Mouse (Mus musculus): ENCODE measurements at regions not wholly inside any gene's neighbourhood (a gene's known extent, or its start where the extent isn't known, plus 50 kb on each side); places are given as distances from the start of the nearest gene placed in this dataset.
"Not testable (repeated sequence)": the region's sequence is repeated elsewhere in the genome, so short reads cannot be mapped to it uniquely, and the experiment has no call there.

DNA sequence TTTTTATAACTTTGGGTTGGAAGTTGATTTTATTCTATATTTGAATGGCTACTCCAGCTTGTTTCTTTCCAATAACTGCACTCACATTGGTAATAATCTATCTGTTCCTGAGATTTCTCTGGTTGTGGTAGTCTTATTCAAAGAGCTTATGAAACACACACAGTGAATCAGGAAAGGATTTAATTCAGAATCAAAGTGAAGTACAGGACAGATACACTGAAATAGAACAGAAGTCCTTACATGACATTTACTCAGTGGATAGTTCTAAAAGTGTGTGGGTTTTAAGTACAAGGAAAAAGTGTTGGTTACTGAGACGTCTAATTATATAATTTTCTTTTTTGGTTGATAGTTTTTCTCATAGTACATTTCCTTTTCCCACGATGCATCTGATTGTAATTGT is 859.7 kb downstream of the Rpia start:
- DNase-seq (ENCODE audit: low spot score in 2 of 2) = no peak

DNA sequence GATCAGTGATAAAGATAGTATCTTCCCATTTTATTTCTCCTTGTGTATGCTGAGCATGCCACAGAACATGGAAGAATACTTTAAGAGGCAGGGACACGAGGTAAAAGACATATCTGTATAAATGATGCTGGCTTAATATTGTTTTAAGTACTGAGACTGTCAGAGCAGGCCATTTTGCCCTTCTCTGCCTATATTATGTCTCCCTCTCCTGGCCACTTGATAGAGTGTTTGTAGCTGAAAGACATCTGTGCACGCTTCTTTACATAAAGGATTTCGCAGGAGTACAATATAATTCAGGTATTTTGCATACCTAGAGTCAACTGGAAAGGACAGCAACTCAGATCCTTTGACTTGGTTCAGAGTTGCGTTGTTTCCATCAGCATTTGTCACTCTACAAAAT is 877.3 kb downstream of the Rpia start:
- DNase-seq (ENCODE audit: low spot score in 2 of 2) = peak in 1 of 2 experiments; percentile 1

DNA sequence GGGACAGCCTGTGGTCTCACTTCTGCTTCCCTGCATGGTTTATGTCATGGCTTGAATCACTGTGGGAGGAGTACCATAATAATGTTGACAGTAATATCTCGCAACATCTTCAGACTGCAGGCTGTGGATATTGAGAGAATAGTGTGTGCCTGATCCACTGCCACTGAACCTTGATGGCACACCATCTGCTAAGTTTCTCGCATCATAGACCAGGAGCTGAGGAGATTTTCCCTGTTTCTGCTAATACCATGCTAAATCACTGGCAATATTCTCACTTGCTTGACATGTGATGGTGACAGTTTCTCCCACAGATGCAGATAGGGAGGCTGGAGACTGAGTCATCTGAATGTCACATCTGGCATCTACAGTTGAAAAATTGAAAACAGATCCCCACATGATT is 912.7 kb downstream of the Rpia start:
- DNase-seq (ENCODE audit: low spot score in 2 of 2) = no peak

DNA sequence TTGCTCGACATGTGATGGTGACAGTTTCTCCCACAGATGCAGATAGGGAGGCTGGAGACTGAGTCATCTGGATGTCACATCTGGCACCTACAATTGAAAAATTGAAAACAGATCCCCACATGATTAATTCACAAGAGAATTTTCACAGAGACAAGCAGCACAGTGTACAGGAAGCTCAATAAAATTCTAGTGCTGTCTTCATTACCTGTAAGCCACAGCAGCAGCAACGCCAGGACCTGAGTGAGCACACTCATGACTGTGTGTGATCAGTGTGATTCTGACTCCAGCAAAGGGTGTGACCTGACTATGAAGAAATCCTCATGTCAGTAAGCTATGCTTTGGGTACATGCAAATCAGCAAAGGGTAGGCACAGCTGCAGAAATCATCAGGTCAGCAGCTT is 933.4 kb downstream of the Rpia start:
- peak in 1 of 2 experiments; percentile 2 for DNase-seq (ENCODE audit: low spot score in 2 of 2)

DNA sequence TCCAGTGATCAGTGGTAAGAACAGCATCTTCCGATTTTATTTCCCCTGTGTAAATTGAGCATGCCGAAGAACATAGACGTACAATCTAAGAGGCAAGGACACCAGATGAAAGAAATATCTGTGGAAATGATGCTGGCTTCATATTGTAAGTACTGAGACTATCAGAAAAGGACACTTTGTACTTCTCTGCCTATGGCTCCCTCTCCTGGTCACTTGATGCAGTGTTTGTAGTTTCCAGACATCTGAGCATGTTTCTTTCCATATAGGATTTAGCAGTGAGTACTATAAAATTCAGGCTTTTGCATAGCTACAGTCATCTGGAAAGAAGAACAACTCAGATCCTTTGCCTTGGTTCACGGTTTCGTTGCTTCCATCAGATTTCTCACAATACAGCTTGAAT is 963.4 kb downstream of the Rpia start:
- peak; percentile 3 to 4 for DNase-seq (ENCODE audit: low spot score in 2 of 2)

DNA sequence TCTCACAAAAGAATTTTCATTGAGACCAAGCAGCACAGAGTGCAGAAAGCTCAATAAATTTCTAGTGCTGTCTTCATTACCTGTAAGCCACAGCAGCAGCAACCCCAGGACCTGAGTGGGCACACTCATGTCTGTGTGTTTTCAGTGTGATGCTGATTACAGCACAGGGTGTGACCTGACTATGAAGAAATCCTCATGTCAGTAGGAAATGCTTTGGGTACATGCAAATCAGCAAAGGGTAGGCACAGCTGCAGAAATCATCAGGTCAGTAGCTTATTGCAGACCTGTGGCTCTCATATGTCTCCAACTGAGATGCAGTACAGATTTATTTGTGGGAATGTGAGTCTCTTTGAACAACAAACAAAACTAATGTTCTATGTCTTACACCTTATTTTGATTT is 977.1 kb downstream of the Rpia start:
- peak; percentile 41 to 45 for DNase-seq (ENCODE audit: low spot score in 2 of 2)

DNA sequence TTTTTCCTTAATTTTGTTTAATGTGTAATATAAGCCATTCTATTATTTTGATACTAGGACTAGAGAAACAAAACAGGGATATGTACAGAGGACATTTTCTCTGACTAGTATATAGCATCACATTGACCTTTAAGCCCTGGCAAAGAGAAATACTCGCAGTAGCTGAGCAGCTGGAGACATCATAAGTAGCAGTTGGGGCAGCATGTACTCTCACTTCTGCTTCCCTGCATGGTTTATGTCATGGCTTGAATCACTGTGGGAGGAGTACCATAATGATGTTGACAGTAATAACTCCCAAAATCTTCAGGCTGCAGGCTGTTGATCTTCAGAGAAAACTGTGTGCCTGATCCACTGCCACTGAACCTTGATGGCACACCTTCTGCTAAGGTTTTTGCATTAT is 977.7 kb downstream of the Rpia start:
- peak; percentile 28 to 40 for DNase-seq (ENCODE audit: low spot score in 2 of 2)

DNA sequence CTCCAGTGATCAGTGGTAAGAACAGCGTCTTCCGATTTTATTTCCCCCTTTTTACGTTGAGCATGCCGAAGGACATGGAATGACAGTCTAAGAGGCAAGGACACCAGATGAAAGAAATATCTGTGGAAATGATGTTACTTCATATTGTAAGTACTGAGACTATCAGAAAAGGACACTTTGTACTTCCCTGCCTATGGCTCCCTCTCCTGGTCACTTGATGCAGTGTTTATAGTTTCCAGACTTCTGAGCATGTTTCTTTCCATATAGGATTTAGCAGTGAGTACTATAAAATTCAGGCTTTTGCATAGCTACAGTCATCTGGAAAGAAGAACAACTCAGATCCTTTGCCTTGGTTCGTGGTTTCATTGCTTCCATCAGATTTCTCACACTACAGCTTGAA is 1011.7 kb downstream of the Rpia start:
- not testable (repeated sequence) for DNase-seq (ENCODE audit: low spot score in 2 of 2)

DNA sequence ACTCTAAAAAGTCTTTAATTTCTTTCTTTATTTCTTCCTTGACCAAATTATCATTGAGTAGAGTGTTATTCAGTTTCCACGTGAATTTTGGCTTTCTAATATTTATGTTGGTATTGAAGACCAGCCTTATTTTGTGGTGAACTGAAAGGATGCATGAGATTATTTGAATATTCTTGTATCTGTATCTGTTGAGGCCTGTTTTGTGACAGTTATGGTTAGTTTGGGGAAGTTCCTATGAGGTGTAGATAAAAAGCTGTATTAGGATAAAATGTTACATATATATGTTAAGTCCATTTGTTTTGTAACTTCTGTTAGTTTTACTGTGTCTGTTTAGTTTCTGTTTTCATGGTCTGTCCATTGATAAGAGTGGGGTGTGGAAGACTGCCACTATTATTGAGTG is 1014.7 kb downstream of the Rpia start:
- not testable (repeated sequence) for DNase-seq (ENCODE audit: low spot score in 2 of 2)

DNA sequence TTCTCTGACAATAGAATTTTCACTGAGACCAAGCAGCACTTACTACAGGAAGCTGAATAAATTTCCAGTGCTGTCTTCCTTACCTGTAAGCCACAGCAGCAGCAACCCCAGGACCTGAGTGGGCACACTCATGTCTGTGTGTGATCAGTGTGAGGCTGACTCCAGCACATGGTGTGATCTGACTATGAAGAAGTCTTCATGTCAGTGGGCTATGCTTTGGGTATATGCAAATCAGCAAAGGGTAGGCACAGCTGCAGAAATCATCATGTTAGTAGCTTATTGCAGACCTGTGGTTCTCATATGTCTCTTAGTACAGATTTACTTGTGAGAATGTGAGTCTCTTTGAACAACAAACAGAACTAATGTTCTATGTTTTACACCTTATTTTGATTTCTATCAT is 1027.2 kb downstream of the Rpia start:
- DNase-seq (ENCODE audit: low spot score in 2 of 2) = peak; percentile 46 to 49

DNA sequence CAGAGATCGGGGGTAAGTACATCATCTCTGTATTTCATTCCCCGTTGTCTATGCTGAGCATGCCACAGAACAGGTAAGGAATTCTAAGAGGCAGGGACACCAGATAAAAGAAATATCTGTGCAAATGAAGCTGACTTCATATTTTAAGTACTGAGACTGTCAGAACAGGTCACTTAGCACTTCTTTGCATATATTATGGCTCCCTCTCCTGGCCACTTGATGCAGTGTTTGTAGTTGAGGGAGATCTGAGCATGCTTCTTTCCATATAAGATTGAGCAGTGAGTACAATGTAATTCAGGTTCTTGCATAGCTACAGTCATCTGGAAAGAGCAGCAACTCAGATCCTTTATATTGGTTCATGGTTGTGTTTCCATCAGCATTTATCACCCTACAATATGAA is 1033.4 kb downstream of the Rpia start:
- DNase-seq (ENCODE audit: low spot score in 2 of 2) = peak; percentile 34 to 39

DNA sequence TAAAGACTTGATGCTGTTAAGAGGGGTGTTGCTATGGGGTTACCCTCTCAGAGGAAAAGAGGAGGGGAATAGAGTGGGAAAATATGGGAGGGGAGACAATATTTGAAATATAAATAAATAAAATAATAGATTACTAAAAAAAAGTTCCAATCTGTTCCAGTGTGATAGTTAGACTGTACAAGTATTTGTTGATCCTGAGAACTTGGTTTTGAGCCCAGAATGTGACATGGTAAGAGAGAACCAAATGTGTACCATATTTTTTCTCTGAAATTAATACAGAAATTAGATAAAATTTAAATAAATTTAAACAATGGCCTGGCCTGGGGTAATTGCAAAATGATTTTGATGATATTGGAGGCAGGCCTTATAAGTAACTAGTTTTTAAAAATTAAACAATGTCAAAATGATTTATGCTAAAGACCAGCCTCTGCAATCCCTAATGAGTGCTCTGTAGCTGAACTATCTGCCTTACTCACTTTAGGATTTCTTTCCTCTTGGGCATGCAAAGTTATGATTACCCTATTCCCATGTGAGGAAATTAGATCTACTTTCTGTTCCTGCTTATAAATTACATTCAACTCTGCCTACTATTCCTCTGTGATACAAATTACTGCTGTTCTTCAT is 1052.9 kb downstream of the Rpia start:
- DNase-seq (ENCODE audit: low spot score in 2 of 2) = no peak

DNA sequence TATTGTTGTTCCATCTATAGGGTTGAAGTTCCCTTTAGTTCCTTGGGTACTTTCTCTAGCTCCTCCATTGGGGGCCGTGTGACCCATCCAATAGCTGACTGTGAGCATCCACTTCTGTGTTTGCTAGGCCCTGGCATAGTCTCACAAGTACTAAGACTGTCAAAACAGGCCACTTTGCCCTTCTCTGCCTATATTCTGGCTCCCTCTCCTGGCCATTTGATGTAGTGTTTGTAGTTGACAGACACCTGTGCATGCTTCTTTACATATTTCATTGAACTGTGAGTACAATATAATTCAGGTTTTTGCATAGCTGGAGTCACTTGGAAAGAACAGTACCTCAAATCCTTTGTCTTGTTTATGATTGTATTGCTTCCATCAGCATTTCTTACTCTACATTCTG is 1059.2 kb downstream of the Rpia start:
- DNase-seq (ENCODE audit: low spot score in 2 of 2) = peak; percentile 57 to 68

DNA sequence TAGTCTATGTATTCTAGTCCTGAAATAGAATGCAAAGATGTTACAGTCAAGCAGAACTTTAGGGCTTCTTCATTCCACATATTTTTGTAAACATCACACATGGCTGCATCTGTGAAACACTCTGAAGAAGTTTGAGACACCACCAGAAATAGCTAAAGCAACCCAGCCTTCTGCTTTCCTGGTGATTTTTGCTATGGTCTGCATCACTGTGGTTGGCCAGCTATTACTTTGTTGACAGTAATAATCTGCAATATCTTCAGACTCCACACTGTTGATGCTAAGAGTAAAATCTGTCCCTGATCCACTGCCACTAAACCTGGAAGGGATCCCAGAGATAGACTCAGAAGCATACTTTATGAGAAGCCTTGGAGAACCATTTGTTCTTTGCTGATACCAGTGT is 1065.7 kb downstream of the Rpia start:
- DNase-seq (ENCODE audit: low spot score in 2 of 2) = peak; percentile 29 to 30

DNA sequence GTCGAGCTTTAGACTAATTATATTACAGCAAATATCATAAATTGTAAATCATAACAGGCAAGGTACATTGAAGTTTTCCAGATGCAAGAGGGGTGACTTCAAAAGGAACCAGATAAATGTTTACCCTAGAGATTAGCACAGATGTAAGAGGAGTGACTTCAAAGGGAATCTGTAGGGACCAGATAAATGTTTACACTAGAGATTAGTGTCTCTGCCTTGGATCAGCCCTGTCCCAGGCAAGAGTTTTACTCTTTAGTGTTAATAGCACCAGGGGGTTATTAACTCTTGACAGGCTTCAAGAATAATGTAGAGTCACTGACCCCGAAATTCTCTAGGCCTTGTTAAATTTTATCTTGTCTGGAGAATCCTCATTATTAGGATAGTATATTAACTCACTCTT is 1089.2 kb downstream of the Rpia start:
- not testable (repeated sequence) for DNase-seq (ENCODE audit: low spot score in 2 of 2)

DNA sequence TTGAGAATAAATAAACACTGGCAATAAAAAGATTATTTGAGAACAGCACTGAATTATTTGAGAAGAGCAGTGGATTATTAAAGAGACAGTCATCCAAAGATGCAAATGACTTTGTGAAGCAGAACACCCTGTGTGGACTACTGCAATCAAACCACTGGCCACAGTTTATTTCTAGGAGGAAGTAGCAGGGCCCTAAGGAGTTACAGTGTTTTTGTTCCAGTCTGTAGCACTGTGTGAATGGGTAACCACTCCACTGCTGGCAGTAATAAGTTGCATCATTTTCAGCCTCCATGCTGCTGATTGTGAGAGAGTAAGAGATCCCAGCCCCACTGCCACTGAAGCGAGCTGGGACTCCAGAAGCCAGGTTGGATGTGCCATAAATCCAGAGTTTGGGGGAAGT is 1110.9 kb downstream of the Rpia start:
- DNase-seq (ENCODE audit: low spot score in 2 of 2) = peak; percentile 57 to 62

DNA sequence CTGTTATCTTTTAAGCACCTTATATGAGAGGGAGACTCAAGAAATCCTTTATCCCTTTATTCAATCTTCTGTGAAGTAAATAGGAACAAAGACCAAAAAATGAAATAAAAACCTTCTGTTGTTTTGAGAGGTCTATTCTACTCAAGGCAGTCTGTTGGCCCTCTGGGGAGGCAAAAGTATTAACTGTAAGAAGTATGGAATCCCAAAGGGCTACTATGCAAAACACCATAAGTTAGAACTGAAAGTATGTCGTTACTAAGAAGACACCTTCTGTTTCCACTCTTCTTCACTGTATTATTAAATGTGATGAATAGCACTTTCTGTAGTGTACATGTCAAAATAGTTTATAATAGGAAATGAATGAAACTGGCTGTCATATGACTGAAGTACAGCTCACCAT is 1129.6 kb downstream of the Rpia start:
- peak; percentile 22 to 47 for DNase-seq (ENCODE audit: low spot score in 2 of 2)
